Mouse (Mus musculus): ENCODE measurements at regions not wholly inside any gene's neighbourhood (a gene's known extent, or its start where the extent isn't known, plus 50 kb on each side); places are given as distances from the start of the nearest gene placed in this dataset.
"Not testable (repeated sequence)": the region's sequence is repeated elsewhere in the genome, so short reads cannot be mapped to it uniquely, and the experiment has no call there.

- no peak for TF ChIP-seq POLR2A (IDR thresholded peaks at IDR 0.05; ENCODE audit: insufficient read depth, low read depth, low read length)
- no peak for TF ChIP-seq CTCF (IDR thresholded peaks at IDR 0.05; ENCODE audit: insufficient read depth, low read depth, low read length)
- H3K27ac ChIP-seq (ENCODE audit: insufficient read depth, low read depth, low read length) = no peak overlapping the region
- H3K4me1 ChIP-seq (ENCODE audit: control insufficient read depth, insufficient read depth, low read length) = peaks cover 17% of the 10 kb centered on the region
- WGBS = 58% methylated on average over 9 of the region's 9 CpGs
- no peak overlapping the region for H3K4me3 ChIP-seq (ENCODE audit: insufficient read depth, low read depth, low read length)
Measured at GRCm38 (mm10) chr17:31772201-31772820, 83.3 kb downstream of the Sik1 start.

DNA sequence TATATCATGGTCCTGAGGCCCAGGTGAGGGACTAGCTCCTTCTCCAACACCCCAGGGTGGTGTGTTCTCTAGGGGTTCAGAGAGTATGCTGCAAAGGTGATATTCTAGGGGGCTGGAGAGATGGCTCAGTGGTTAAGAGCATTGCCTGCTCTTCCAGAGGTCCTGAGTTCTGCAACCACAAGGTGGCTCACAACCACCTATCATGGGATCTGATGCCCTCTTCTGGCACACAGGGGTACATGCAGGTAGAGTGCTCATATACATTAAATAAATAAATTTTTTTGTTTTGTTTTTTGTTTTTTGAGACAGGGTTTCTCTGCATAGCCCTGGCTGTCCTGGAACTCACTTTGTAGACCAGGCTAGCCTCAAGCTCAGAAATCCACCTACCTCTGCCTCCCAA is 81.7 kb downstream of the Sik1 start:
- H3K27ac ChIP-seq (ENCODE audit: insufficient read depth, low read depth, low read length) = not testable (repeated sequence)

DNA sequence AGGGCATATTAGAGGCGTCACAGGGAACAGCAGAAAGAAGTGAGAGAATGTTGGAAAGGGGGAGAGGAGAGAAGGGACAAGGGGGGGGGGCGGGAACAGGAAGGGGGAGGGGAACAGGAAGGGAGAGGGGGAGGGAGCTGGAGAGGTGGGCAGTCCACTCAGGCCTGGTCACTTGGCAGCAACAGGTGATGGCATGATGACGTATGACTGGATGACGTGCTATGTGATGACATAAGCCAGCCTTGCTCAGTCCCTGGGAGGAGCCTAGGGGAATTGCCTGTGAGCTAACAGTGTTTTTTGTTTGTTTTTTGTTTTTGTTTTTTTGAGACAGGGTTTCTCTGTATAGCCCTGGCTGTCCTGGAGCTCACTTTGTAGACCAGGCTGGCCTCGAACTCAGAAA is 80.6 kb downstream of the Sik1 start:
- 90% methylated on average over 5 of the region's 5 CpGs for WGBS
- TF ChIP-seq CTCF (IDR thresholded peaks at IDR 0.05; ENCODE audit: insufficient read depth, low read depth, low read length) = no peak
- TF ChIP-seq POLR2A (IDR thresholded peaks at IDR 0.05; ENCODE audit: insufficient read depth, low read depth, low read length) = no peak
- Histone ChIP-seq H3K27ac (ENCODE audit: insufficient read depth, low read depth, low read length) (no peak overlapping the region), H3K4me3 (ENCODE audit: insufficient read depth, low read depth, low read length) (no peak overlapping the region), H3K4me1 (ENCODE audit: control insufficient read depth, insufficient read depth, low read length) (peaks cover 19% of the 10 kb centered on the region)

More for the DNA sequence above, 81.7 kb downstream of the Sik1 start:
- H3K4me3 ChIP-seq (ENCODE audit: insufficient read depth, low read depth, low read length) = not testable (repeated sequence)
- H3K4me1 ChIP-seq (ENCODE audit: control insufficient read depth, insufficient read depth, low read length) = peaks cover 19% of the 10 kb centered on the region

GRCm38 (mm10) chr17:31775966-31776365 is 79.6 kb downstream of the Sik1 start:
- no peak overlapping the region for H3K27ac ChIP-seq (ENCODE audit: insufficient read depth, low read depth, low read length)
- peaks cover 19% of the 10 kb centered on the region for H3K4me1 ChIP-seq (ENCODE audit: control insufficient read depth, insufficient read depth, low read length)
- WGBS = 99% methylated on average over 3 of the region's 3 CpGs
- TF ChIP-seq CTCF (IDR thresholded peaks at IDR 0.05; ENCODE audit: insufficient read depth, low read depth, low read length) = no peak
- TF ChIP-seq POLR2A (IDR thresholded peaks at IDR 0.05; ENCODE audit: insufficient read depth, low read depth, low read length) = no peak
- H3K4me3 ChIP-seq (ENCODE audit: insufficient read depth, low read depth, low read length) = no peak overlapping the region

DNA sequence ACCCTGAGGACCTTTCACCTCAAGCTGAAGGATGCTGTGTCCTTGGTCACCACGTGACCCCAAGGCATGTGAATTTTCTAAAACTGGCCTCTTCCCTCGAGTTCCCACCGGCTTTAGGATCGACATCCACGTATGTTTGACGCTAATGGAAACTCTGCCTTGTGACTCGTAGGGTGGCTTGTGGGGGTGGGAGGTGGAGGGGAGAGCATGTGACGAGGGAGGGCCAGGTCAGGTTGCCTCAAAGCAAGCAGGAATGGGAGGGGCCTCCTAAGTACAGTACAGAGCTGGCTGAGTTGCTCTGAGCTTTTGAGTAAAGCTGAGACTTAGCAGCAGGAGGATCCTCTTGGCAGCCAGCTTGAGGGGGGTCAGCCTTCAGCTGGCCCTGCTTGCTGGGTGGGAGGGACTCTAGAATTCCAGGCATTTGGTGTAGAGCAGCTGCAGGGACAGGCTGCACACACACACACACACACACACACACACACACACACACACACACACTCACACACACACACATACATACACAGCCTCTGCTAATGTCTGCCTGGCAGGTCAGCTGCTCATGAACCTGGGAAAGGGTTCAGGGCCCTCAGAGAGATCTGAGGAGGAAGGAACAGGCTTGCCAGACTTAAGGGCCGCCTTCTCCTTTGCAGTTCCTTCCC is 78.5 kb downstream of the Sik1 start:
- no peak overlapping the region for H3K27ac ChIP-seq (ENCODE audit: insufficient read depth, low read depth, low read length)
- WGBS = 35% methylated on average over 9 of the region's 9 CpGs
- H3K4me3 ChIP-seq (ENCODE audit: insufficient read depth, low read depth, low read length) = no peak overlapping the region
- no peak for TF ChIP-seq CTCF (IDR thresholded peaks at IDR 0.05; ENCODE audit: insufficient read depth, low read depth, low read length)
- TF ChIP-seq POLR2A (IDR thresholded peaks at IDR 0.05; ENCODE audit: insufficient read depth, low read depth, low read length) = no peak
- peaks cover 18% of the 10 kb centered on the region for H3K4me1 ChIP-seq (ENCODE audit: control insufficient read depth, insufficient read depth, low read length)

DNA sequence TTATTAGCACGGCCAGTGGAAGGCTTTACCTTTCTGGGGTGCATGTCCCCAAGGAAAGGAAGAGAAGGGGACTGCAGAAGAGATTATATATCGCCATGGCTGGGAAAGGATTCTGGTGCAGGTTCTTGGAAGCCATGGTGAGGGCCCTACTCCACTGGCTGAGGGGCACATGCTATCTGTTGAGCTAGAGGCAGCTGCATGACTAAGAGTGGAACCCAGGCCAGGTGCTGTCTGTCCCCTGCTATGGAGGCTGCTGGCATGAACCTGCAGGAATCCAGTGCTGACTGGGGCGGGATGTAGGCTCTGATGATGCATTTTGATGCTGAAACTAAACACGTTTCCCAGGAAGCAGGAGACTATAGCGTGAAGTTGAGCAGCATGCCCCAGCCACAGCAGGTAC is 77.9 kb downstream of the Sik1 start:
- H3K4me3 ChIP-seq (ENCODE audit: insufficient read depth, low read depth, low read length) = no peak overlapping the region
- no peak overlapping the region for H3K27ac ChIP-seq (ENCODE audit: insufficient read depth, low read depth, low read length)
- peaks cover 15% of the 10 kb centered on the region for H3K4me1 ChIP-seq (ENCODE audit: control insufficient read depth, insufficient read depth, low read length)
- TF ChIP-seq POLR2A (IDR thresholded peaks at IDR 0.05; ENCODE audit: insufficient read depth, low read depth, low read length) = no peak
- TF ChIP-seq CTCF (IDR thresholded peaks at IDR 0.05; ENCODE audit: insufficient read depth, low read depth, low read length) = no peak
- WGBS = 81% methylated on average over 5 of the region's 5 CpGs

- WGBS = 55% methylated on average over 3 of the region's 3 CpGs
- Histone ChIP-seq H3K4me1 (ENCODE audit: control insufficient read depth, insufficient read depth, low read length) (peaks cover 13% of the 10 kb centered on the region), H3K4me3 (ENCODE audit: insufficient read depth, low read depth, low read length) (no peak overlapping the region), H3K27ac (ENCODE audit: insufficient read depth, low read depth, low read length) (no peak overlapping the region)
- TF ChIP-seq POLR2A (IDR thresholded peaks at IDR 0.05; ENCODE audit: insufficient read depth, low read depth, low read length) (no peak), CTCF (IDR thresholded peaks at IDR 0.05; ENCODE audit: insufficient read depth, low read depth, low read length) (no peak)
Measured at GRCm38 (mm10) chr17:31779466-31779865, 76.1 kb downstream of the Sik1 start.

DNA sequence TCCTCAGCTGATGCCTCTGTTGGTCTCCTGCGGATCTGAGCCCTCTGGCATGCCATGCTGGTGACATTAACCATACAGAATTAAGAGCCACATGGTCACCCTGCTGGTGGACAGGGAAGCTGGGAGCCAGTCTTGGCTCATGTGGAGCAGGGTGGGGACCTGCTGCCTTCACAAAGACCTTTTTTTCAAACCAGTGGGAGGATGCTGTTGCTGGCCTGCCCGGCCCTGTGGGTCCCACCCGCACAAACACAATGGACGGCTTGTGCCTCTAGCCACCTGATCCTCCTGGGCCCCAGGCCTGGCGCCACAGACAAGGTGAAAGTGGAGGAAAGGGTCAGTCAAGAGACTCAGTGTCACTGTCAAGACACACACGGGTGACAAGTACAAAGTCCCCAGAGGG is 73.4 kb downstream of the Sik1 start:
- Histone ChIP-seq H3K4me3 (ENCODE audit: insufficient read depth, low read depth, low read length) (no peak overlapping the region), H3K27ac (ENCODE audit: insufficient read depth, low read depth, low read length) (no peak overlapping the region), H3K4me1 (ENCODE audit: control insufficient read depth, insufficient read depth, low read length) (peaks cover 8% of the 10 kb centered on the region)
- 80% methylated on average over 6 of the region's 6 CpGs for WGBS
- no peak for TF ChIP-seq CTCF (IDR thresholded peaks at IDR 0.05; ENCODE audit: insufficient read depth, low read depth, low read length)
- no peak for TF ChIP-seq POLR2A (IDR thresholded peaks at IDR 0.05; ENCODE audit: insufficient read depth, low read depth, low read length)

- TF ChIP-seq POLR2A (IDR thresholded peaks at IDR 0.05; ENCODE audit: insufficient read depth, low read depth, low read length) = no peak
- TF ChIP-seq CTCF (IDR thresholded peaks at IDR 0.05; ENCODE audit: insufficient read depth, low read depth, low read length) = no peak
Measured at GRCm38 (mm10) chr17:31783071-31783470, 72.5 kb downstream of the Sik1 start.

More at GRCm38 (mm10) chr17:31783071-31783470, 72.5 kb downstream of the Sik1 start:
- 95% methylated on average over 5 of the region's 5 CpGs for WGBS
- no peak overlapping the region for H3K4me3 ChIP-seq (ENCODE audit: insufficient read depth, low read depth, low read length)
- H3K27ac ChIP-seq (ENCODE audit: insufficient read depth, low read depth, low read length) = no peak overlapping the region
- H3K4me1 ChIP-seq (ENCODE audit: control insufficient read depth, insufficient read depth, low read length) = peaks cover under 1% of the 10 kb centered on the region; the same call in 1 of the 2 replicates

Data from olfactory bulb, adult 2 months (tissue).